Comparison of ENCODE assay signal across 8 mouse cellular contexts in genomic region chr13:65175734-65176471, GRCm38 (mm10). TPM values are rescaled to one million over a fixed set of nuclear protein-coding genes. Genes with fewer than 3 reads are reported as not detected.
DNase-seq lines count a peak whose midpoint lies in the region; TF ChIP-seq lines count a peak whose summit lies in the region.

No protein-coding gene starts in this region.

- no peak overlapping the region for H3K4me2 ChIP-seq in CH12.LX (ENCODE audit: insufficient read depth, low read depth, poor library complexity, severe bottlenecking)

- H3K4me1 ChIP-seq in CH12.LX (ENCODE audit: control insufficient read depth in 1 of 2, insufficient read depth in 2 of 2): no peaks in the 10 kb centered on the region
- no peaks in the 10 kb centered on the region for H3K4me1 ChIP-seq in lung, adult 2 months (ENCODE audit: control insufficient read depth, insufficient read depth, low read length)

- dilution Hi-C loops in CH12.LX (cut with MboI; ENCODE audit: extremely low pct_ligation_motif_present, extremely low pct_unique_long_range_greater_than_20kb, low sequenced_read_pairs): no loop called here

- H3K27ac ChIP-seq in CH12.LX (ENCODE audit: insufficient read depth, low read depth): no peak overlapping the region

- intact Hi-C loops in heart, postnatal 10 days (cut with DNase I): loop anchor here (2.0 kb wide), 1 partner anchor 135 kb away; no protein-coding TSS in a partner anchor

- TF ChIP-seq CTCF in CH12.LX (conservative IDR thresholded peaks at IDR 0.05 in 1 of 2, IDR thresholded peaks at IDR 0.05 in 1 of 2; ENCODE audit: low read depth in 2 of 2, low read length in 2 of 2): peak; percentile 57 to 61
- peak; percentile 66 for TF ChIP-seq CTCF in lung, adult 2 months (IDR thresholded peaks at IDR 0.05; ENCODE audit: insufficient read depth, low read length)

- in situ Hi-C loops in CH12.LX (cut with MboI; ENCODE audit: low pct_ligation_motif_present, low pct_unique_long_range_greater_than_20kb, low sequenced_read_pairs): loop anchor here (25.0 kb wide), 1 partner anchor 111 kb away; the partner anchor contains the start of gene Zfp369

- H3K4me3 ChIP-seq in CH12.LX (replicated peaks in 1 of 3; ENCODE audit: low read depth in 2 of 3, low read length in 2 of 3, poor library complexity in 1 of 3): no peak overlapping the region
- H3K4me3 ChIP-seq in lung, adult 2 months (replicated peaks; ENCODE audit: extremely low read depth, low read depth, low read length): no peak overlapping the region

- H3K9me3 ChIP-seq in CH12.LX (replicated peaks; ENCODE audit: low read length): no peaks in the 10 kb centered on the region

- no peak for TF ChIP-seq POLR2A in CH12.LX (IDR thresholded peaks at IDR 0.05; ENCODE audit: low read depth, low read length)
- TF ChIP-seq POLR2A in lung, adult 2 months (IDR thresholded peaks at IDR 0.05; ENCODE audit: borderline replicate concordance, extremely low read depth, low read depth, low read length): no peak

- TF ChIP-seq RAD21 in CH12.LX (IDR thresholded peaks at IDR 0.05; ENCODE audit: low read depth, low read length): peak; percentile 30

- H3K79me2 ChIP-seq in CH12.LX (replicated peaks; ENCODE audit: control insufficient read depth, extremely low read depth, insufficient read depth, poor library complexity, severe bottlenecking): no peaks in the 10 kb centered on the region

- H3K27me3 ChIP-seq in CH12.LX (replicated peaks): peaks cover 2% of the 10 kb centered on the region

- peak; percentile 59 for DNase-seq in CH12.LX (ENCODE audit: extremely low read depth)
- DNase-seq in ZHBTc4 (ENCODE audit: low read depth, low spot score): peak; percentile 90
- DNase-seq in embryo, embryonic 11.5 days (ENCODE audit: low read depth, low spot score): peak; percentile 47
- DNase-seq in heart, postnatal 10 days: peak; percentile 20 to 50
- peak; percentile 18 to 67 for DNase-seq in kidney, postnatal 36 days
- no peak for DNase-seq in lung, adult 2 months
- DNase-seq in retina, adult 2 months (ENCODE audit: low read depth, low spot score): peak; percentile 30
- peak; percentile 3 to 7 for DNase-seq in urinary bladder, postnatal 36 days (ENCODE audit: low spot score in 2 of 2)

- no peak for TF ChIP-seq EP300 in CH12.LX (IDR thresholded peaks at IDR 0.05; ENCODE audit: low read length)

- H3K9ac ChIP-seq in CH12.LX (ENCODE audit: insufficient read depth, low read depth): no peak overlapping the region

- WGBS in lung, adult 2 months: 18% methylated on average over 46 of the region's 46 CpGs

- no peaks in the 10 kb centered on the region for H3K36me3 ChIP-seq in CH12.LX (replicated peaks in 1 of 2; ENCODE audit: control insufficient read depth in 1 of 2, insufficient read depth in 1 of 2, low read length in 1 of 2)

TF ChIP-seq in CH12.LX, 34 proteins besides CTCF, POLR2A, EP300 and RAD21:
- peak; percentile 52 for TF ChIP-seq SMC3 (IDR thresholded peaks at IDR 0.05; ENCODE audit: low read depth, low read length)
- no peak for TF ChIP-seq RCOR1 (conservative IDR thresholded peaks at IDR 0.05; ENCODE audit: low read depth, low read length)

RNA-seq across cellular contexts. Expression of gene Olfr466, which starts 25.9 kb away (rescaled TPM):
- total RNA-seq in CH12.LX (2012; rRNA removed): not detected in 2 replicates
- total RNA-seq in CH12.LX (2014; rRNA removed): not detected in 2 replicates
- polyA plus RNA-seq in CH12.LX (2012; ENCODE audit: insufficient read length, low read depth): not detected in 2 replicates
- total RNA-seq in heart, postnatal 10 days (2021): not detected
- polyA plus RNA-seq in lung, adult 2 months (2012; rRNA removed): not detected in 2 replicates

RNA-seq across cellular contexts. Expression of gene Nlrp4f, which starts 29.9 kb away (rescaled TPM):
- total RNA-seq in CH12.LX (2012; rRNA removed) (not detected in 2 replicates), CH12.LX (2014; rRNA removed) (not detected in 2 replicates)
- polyA plus RNA-seq in CH12.LX (2012; ENCODE audit: insufficient read length, low read depth): 0.10 and 0.46 TPM in 2 replicates
- not detected for total RNA-seq in heart, postnatal 10 days (2021)
- polyA plus RNA-seq in lung, adult 2 months (2012; rRNA removed): not detected in 2 replicates

RNA-seq across cellular contexts. Expression of gene Olfr465-ps1, which starts 38.0 kb away (rescaled TPM):
- total RNA-seq in CH12.LX (2012; rRNA removed): not detected in 2 replicates
- total RNA-seq in CH12.LX (2014; rRNA removed): not detected in 2 replicates
- polyA plus RNA-seq in CH12.LX (2012; ENCODE audit: insufficient read length, low read depth): not detected in 2 replicates
- not detected for total RNA-seq in heart, postnatal 10 days (2021)
- not detected in 2 replicates for polyA plus RNA-seq in lung, adult 2 months (2012; rRNA removed)
